Mouse (Mus musculus) spleen, adult 12 weeks (tissue): Measurements from ENCODE around the gene Notch2.

Experiments
- DNase-seq: peaks from one replicate; pipeline ENCODE4 v3.0.0; 2022; ENCODE audit warnings: low spot score

The Notch2 gene

DNA sequence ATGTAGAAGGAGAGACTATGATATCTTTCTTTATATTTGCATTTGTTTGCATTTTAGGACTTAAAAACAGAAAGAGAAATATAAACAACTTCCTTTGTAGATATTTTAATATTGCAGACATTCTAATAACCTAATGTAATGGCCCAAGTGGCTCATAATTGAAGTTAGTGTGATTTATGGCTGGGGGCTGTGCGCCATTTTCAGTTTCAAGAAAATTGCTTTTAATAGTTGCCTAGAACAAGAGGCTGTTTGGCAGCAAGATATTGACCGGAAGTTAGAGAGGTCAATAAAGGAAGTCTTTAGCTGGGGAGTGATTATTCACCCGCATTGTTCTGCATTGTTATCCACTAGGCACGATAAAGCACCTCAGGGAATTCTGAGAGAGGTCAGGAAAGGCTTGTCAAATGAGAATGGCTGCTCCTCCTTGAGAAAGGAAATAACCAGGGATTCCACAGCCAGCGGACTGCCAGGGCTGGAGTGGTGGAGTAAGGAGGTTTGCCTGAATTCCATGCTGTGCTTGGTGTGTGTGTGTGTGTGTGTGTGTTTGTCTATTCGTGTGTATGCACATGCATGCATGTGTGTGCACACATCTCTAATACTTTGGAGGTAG is 61.4 kb downstream of the Notch2 start:
- no peak for DNase-seq

- no peak for DNase-seq
These were observed 64.5 kb downstream of the Notch2 start for GRCm38 (mm10) chr3:98077866-98078265.

GRCm38 (mm10) chr3:98078816-98079215 is 65.5 kb downstream of the Notch2 start:
- DNase-seq = no peak

GRCm38 (mm10) chr3:98079601-98080215 is 66.4 kb downstream of the Notch2 start:
- no peak for DNase-seq

DNA sequence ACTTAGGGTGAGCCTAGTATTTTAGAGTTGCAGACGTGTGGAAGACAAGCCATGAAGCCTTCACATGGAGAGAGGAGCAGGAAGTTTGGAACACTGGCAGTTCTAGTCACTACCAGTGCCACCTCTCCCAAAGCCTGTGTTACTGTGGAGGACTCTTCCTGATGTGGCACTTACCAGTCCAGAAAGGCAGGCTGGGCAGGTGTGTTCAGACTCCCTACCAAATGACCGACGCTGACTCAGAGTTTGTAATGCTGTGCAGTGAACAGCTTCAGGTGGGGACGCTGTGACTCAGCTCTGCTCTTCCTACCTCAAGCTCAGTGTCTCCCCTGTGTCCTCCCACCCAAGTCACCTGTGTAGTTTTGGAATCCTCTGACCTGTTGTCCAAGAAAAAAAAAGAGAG is 67.3 kb downstream of the Notch2 start:
- no peak for DNase-seq

DNA sequence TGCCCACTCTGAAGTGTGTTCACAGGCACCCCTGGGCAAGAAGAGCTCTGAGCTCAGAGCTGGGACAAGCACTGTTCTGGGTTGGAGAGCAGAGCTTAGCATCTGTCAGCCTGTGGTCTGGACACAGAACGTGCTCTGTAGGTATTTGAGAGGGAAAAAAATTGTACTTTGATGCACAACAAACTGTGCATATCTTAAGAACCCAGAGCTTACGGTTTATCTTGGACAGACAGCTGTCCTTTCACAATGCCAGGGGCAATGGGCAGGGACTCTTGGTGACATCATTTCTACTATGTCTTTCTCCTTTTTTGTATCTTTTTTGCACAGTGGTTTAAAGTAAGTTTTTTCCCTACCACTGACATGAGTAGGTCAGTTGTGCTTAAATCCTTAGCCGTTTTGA is 68.9 kb downstream of the Notch2 start:
- DNase-seq = peak; percentile 35

- no peak for DNase-seq
These were observed 69.6 kb downstream of the Notch2 start for GRCm38 (mm10) chr3:98082972-98083371.

DNA sequence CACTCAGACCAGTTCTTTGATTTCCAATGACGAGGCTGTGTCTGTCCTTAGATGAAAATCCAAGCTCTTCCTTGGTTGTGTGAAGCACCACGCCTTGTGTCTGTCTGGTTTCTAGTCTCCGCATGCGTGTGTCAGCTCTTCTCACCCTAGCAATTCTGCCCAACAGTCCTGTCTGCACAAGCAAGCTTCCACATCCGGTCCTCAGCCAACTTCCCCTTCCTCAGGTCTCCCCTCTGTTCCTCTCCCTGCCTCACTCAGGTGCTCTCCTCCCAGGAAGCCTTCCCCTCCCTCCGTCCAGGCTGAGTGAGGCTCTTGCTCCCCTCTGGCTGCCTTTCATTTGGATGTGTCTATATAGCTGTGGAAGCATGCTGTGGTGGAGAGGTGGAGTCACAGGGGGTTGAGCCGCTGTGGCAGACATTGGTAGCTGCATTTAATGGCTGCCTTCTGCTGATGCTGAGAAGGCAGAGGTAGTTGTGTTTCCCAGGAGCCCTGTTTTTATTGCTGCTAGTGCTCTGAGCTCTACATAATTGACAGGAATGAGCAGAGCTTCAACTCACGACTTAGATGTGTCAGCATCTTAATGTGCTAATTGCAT is 70.8 kb downstream of the Notch2 start:
- no peak for DNase-seq

GRCm38 (mm10) chr3:98084870-98085269 is 71.5 kb downstream of the Notch2 start:
- no peak for DNase-seq

DNA sequence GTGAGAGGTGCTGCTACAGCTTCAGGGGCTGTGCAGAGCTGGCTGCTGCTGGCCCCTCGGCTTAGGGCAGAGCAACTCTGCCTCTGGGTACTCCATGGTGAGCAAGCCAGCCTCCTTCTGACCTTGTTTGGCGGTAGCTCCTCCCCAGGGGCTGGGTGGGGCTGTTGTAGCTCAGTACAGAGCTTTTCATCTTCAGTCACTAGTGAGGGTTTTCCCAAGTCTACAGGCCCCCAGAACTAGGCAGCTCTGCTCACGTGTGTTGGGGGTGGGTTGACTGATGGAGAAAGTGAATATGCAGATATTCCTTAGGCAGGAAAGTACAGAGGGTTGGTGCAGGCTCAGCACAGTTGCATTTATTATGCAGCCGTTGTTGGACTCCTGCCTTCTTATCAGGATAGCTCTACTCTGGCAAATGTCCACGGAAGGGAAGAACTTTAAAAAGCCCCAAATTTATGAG is 72.5 kb downstream of the Notch2 start:
- DNase-seq = peak; percentile 60

- no peak for DNase-seq
These were observed 73.1 kb downstream of the Notch2 start for GRCm38 (mm10) chr3:98086441-98086840.

DNA sequence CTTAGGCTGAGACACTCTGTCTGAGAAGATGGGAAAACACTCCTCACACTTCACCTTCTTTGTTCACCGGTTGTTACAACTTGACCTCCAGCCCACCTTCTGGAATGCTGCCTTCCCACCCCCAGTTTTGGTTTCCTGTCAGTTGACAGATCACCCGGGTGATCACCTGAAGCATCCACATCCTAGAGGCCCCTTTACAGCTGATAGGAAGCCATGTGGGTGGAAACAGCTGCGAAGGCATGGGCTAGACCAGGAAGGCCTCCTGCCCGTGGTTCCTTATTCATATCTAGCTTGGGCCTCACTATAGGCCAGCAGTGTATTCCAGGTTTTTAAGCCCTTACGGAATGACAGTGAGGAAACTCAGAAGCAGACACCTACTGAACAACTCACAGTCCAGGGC is 73.5 kb downstream of the Notch2 start:
- no peak for DNase-seq

DNA sequence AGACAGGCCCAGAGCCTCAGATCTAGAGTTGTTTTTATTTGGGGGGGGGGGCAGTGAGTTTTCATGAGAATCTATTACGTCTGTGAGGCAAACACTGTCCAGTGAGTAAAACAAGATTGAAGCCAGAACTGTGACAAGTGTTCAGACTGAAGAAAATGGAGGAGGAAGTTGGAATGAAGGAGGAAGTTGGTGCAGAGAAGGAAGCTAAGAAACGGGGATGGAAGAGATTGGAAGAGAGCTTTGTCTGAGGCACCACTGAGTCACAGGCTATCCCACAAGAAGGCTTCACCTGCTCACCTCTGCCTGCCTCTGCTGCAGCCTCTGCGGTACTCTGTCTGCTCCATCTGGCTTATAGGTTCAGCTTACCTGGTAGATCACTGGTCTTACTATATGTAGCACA is 74.2 kb downstream of the Notch2 start:
- no peak for DNase-seq

GRCm38 (mm10) chr3:98089702-98090101 is 76.4 kb downstream of the Notch2 start:
- DNase-seq = no peak

DNA sequence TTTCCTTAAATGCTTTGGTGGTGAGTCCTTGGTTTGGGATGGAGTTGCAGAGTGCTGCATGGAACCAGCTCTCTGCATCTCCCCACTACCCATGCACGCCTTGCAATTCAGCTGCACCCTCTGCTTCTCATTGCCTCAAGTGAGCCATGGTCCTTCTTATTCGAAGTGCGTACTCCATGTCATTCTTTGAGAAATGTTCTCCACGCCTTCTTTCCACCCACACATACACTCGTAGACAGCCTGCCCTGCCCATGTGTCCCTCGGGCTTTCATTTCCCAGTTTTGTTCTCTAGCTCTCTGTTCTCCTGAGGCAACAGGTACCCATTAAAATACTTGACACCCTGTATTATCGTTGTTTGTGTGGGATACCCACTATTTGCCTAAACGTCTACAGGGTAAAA is 76.8 kb downstream of the Notch2 start:
- DNase-seq = no peak

- no peak for DNase-seq
These were observed 79.5 kb downstream of the Notch2 start for GRCm38 (mm10) chr3:98092680-98093370.

GRCm38 (mm10) chr3:98093954-98094353 is 80.6 kb downstream of the Notch2 start:
- DNase-seq = no peak

DNA sequence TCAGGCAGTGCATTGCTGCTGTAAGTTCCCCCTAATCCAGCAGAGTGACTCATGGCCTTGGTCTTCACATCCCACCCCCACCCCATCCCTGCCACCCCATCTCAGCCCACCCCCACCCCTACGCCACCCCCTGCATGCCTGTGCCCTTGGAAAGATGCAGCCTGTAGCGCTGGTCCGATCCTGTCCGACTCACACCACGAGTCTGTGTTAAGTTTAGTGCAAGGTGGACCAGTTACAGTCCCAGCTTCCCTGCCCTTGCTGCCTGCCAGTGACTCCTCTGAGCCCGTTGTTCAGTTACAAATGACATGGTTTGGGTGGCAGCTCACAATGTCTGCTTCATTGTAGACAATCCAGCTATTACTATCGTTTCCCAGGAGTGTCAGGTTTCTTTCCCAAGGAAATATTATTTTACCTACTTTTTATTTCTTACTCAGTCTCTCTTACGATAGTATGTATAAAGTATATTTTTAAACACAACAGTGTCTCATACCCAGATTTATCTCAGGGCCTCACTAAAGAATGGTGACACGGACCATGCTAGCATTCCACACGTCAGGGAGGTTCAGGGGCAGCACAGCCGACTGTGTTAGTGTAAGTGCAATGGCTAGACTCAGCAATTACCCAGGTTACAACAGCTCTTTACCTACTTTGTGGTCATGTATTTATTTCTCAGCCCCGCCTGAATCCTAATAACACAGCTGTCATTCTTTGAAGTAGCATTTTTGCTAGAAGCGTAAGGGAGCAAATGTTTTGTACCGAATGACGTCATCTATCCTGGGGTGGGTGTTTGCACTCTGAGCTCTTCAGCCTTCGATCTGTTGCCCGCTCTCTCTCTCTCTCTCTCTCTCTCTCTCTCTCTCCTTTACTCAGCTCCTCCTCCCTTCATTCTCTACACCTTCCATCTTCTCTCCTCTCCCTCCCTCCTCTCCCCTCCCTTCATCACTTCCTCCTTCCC is 81.6 kb downstream of the Notch2 start:
- DNase-seq = no peak

DNA sequence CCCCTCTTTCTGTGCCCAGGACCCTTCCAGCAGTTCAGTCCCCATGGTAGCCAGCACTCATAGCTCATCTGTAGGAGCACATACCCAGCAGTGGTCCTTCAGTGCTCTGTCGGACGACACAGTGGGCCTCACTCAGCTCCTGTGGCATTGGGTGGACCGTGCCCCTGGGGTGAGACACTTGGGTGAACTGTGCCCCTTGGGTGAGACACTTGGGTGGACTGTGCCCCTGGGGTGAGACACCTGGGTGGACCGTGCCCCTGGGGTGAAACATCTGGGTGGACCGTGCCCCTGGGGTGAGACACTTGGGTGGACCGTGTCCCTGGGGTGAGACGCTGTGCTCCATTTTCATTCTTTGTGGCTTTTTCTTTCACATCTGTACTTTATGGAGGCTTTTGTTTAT is 83.7 kb downstream of the Notch2 start:
- DNase-seq = no peak

GRCm38 (mm10) chr3:98098676-98099075 is 85.3 kb downstream of the Notch2 start:
- DNase-seq = no peak

DNA sequence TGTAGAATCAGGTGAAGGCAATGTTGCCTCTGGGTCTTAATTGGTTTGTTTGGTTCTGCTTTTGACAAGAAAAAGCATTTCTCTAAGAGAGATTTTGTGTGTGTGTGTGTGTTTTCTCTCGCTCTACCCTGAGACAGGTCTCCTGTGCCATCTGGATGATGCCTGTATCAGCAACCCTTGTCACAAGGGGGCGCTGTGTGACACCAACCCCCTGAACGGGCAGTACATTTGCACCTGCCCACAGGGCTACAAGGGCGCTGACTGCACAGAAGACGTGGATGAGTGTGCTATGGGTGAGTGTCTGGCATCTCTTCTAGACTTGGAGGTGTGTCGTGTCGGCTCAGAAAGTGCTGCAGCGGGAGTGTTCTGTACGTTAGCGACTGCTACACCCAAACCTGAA is 86.0 kb downstream of the Notch2 start:
- peak; percentile 35 for DNase-seq

- no peak for DNase-seq
These were observed 88.2 kb downstream of the Notch2 start for GRCm38 (mm10) chr3:98101541-98101940.
